Mouse (Mus musculus) lung, postnatal 0 days (tissue): ENCODE results near the gene Sidt1. TPM values are rescaled to one million over a fixed set of nuclear protein-coding genes. Genes with fewer than 3 reads are reported as not detected.

Source experiments
- ATAC-seq: fragments of 200-750 bp; cut with Nextera tagmentation; 2 replicates; pipeline ENCODE4 v1.8.0; 2017; ENCODE audit warnings: moderate library complexity
- DNase-seq: peaks from one replicate; pipeline ENCODE4 v3.0.0-alpha.2; 2016; ENCODE audit warnings: low spot score
- H3K27ac ChIP-seq: fragments of 300-500 bp; sonication (generic); 2 replicates; pipeline ENCODE4 v1.5.1; 2014; ENCODE audit warnings: antibody characterized with exemption, mild to moderate bottlenecking, low read length, mixed read lengths
- H3K27me3 ChIP-seq: fragments of 300-500 bp; sonication (generic); replicated peaks from 2 replicates; pipeline ENCODE4 v1.6.1; 2014; ENCODE audit warnings: low read length, mixed read lengths; ENCODE audit not compliant: insufficient read depth
- H3K36me3 ChIP-seq: fragments of 300-500 bp; sonication (generic); 2 replicates; pipeline ENCODE4 v1.6.1; 2014; ENCODE audit warnings: low read length, mixed read lengths; ENCODE audit not compliant: insufficient read depth
- H3K4me1 ChIP-seq: fragments of 300-500 bp; sonication (generic); 2 replicates; pipeline ENCODE4 v1.6.1; 2014; ENCODE audit warnings: antibody characterized with exemption, low read depth, low read length, mixed read lengths; ENCODE audit not compliant: insufficient read depth
- H3K4me2 ChIP-seq: fragments of 300-500 bp; sonication (generic); replicated peaks from 2 replicates; pipeline ENCODE4 v1.6.1; 2014; ENCODE audit warnings: low read depth, mild to moderate bottlenecking, low read length, moderate library complexity, mixed read lengths
- H3K4me3 ChIP-seq: fragments of 300-500 bp; sonication (generic); 2 replicates; pipeline ENCODE4 v1.5.1; 2014; ENCODE audit warnings: low read depth, low read length
- H3K9ac ChIP-seq: fragments of 300-500 bp; sonication (generic); replicated peaks from 2 replicates; pipeline ENCODE4 v1.6.1; 2014; ENCODE audit warnings: low read depth, mild to moderate bottlenecking
- H3K9me3 ChIP-seq: fragments of 300-500 bp; sonication (generic); 2 replicates; pipeline ENCODE4 v1.6.1; 2016; ENCODE audit warnings: low read length, mixed read lengths
- CTCF ChIP-seq: IDR thresholded peaks from 2 replicates; pipeline ENCODE4 v1.5.1; 2016; ENCODE audit warnings: antibody characterized with exemption, mild to moderate bottlenecking
- EP300 ChIP-seq: IDR thresholded peaks from 2 replicates; pipeline ENCODE4 v1.6.1; 2016; ENCODE audit warnings: antibody characterized with exemption, mild to moderate bottlenecking, control low read depth
- WGBS: fragments of 180-500 bp; shearing (Covaris S2); extraction: QIAGEN DNeasy Blood & Tissue Kit; methylation state at CpG from one replicate; pipeline ENCODE4 v1.1.7; 2014; 5-methylcytosine and 5-hydroxymethylcytosine counted together
- polyA plus RNA-seq: library from polyadenylated mRNA; unstranded; fragments of >200 nt; fragmentation: Nextera tagmentation; extraction: Ambion mirVana; gene quantifications from 2 replicates; pipeline ENCODE4 v1.2.1, GENCODE M21; 2015

Gene Sidt1
- polyA plus RNA-seq, 1 experiment from 2014 or later, result 0.53 TPM

GRCm38 (mm10) chr16:44265562-44265961 is 67.4 kb downstream of the Sidt1 start:
- TF ChIP-seq EP300, result no peak
- no peak for TF ChIP-seq CTCF
- DNase-seq, result no peak
- Histone ChIP-seq H3K27me3 (no peaks in the 10 kb centered on the region), H3K9ac (no peak overlapping the region), H3K4me3 (no peak overlapping the region), H3K27ac (no peak overlapping the region), H3K4me2 (no peak overlapping the region), H3K4me1 (no peaks in the 10 kb centered on the region), H3K36me3 (no peaks in the 10 kb centered on the region), H3K9me3 (no peaks in the 10 kb centered on the region)
- ATAC-seq, result no peak
- 87% methylated on average over 6 of the region's 6 CpGs for WGBS

- no peak for ATAC-seq
- 61% methylated on average over 2 of the region's 2 CpGs for WGBS
Measured at GRCm38 (mm10) chr16:44264916-44265315, 68.1 kb downstream of the Sidt1 start.

GRCm38 (mm10) chr16:44257476-44257875 is 75.5 kb downstream of the Sidt1 start:
- WGBS, result 83% methylated on average over 3 of the region's 3 CpGs
- Histone ChIP-seq H3K4me2 (no peak overlapping the region), H3K9ac (no peak overlapping the region), H3K27me3 (no peaks in the 10 kb centered on the region), H3K36me3 (no peaks in the 10 kb centered on the region), H3K4me1 (no peaks in the 10 kb centered on the region), H3K27ac (no peak overlapping the region), H3K9me3 (no peaks in the 10 kb centered on the region), H3K4me3 (no peak overlapping the region)
- DNase-seq (no peak), ATAC-seq (no peak)
- TF ChIP-seq CTCF, result no peak
- TF ChIP-seq EP300, result no peak

More at GRCm38 (mm10) chr16:44264916-44265315, 68.1 kb downstream of the Sidt1 start:
- no peak for DNase-seq
- TF ChIP-seq EP300, result no peak
- TF ChIP-seq CTCF, result no peak
- Histone ChIP-seq H3K4me3 (no peak overlapping the region), H3K9ac (no peak overlapping the region), H3K27ac (no peak overlapping the region), H3K36me3 (no peaks in the 10 kb centered on the region), H3K4me2 (no peak overlapping the region), H3K4me1 (no peaks in the 10 kb centered on the region), H3K9me3 (no peaks in the 10 kb centered on the region), H3K27me3 (no peaks in the 10 kb centered on the region)

DNA sequence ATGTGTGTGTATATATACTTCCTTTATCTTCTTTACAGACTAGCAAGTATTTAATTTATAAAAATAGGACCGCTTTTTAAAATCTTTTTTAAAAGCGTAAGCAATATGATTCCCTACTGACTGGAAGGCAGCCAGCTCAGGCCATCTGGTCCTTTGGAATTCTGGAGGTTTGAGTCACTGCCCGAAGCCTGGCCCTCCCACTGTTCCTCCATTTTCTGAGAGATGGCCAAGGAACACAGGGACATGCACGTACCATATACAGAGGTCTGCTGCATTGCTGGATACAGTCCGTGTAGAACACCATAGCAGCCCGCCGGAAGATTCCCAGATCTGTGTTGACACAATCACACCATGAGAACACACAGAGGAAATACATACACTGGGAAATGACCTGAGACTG is 78.3 kb downstream of the Sidt1 start:
- TF ChIP-seq EP300 (no peak), CTCF (no peak)
- no peaks in the 10 kb centered on the region for H3K4me1 ChIP-seq
- no peak overlapping the region for H3K27ac ChIP-seq
- H3K9ac ChIP-seq, result no peak overlapping the region
- no peaks in the 10 kb centered on the region for H3K9me3 ChIP-seq
- H3K4me2 ChIP-seq, result 0 out of 2 replicates have a peak overlapping the region, but pooled peaks have one; percentile 11
- H3K27me3 ChIP-seq, result no peaks in the 10 kb centered on the region
- peak; percentile 79 for DNase-seq
- H3K36me3 ChIP-seq, result no peaks in the 10 kb centered on the region
- no peak overlapping the region for H3K4me3 ChIP-seq
- WGBS, result 50% methylated on average over 7 of the region's 7 CpGs
- ATAC-seq, result peak; percentile 73

GRCm38 (mm10) chr16:44253797-44254634 is 79.0 kb downstream of the Sidt1 start:
- peak; percentile 30 for DNase-seq
- no peak overlapping the region for H3K4me2 ChIP-seq
- H3K4me3 ChIP-seq, result no peak overlapping the region
- TF ChIP-seq EP300 (no peak), CTCF (no peak)
- H3K9me3 ChIP-seq, result no peaks in the 10 kb centered on the region
- 56% methylated on average over 7 of the region's 7 CpGs for WGBS
- H3K4me1 ChIP-seq, result no peaks in the 10 kb centered on the region
- H3K27ac ChIP-seq, result no peak overlapping the region
- no peaks in the 10 kb centered on the region for H3K36me3 ChIP-seq
- no peak for ATAC-seq
- no peaks in the 10 kb centered on the region for H3K27me3 ChIP-seq
- H3K9ac ChIP-seq, result no peak overlapping the region

GRCm38 (mm10) chr16:44252735-44253134 is 80.3 kb downstream of the Sidt1 start:
- Histone ChIP-seq H3K9ac (no peak overlapping the region), H3K9me3 (no peaks in the 10 kb centered on the region), H3K4me1 (no peaks in the 10 kb centered on the region), H3K27ac (no peak overlapping the region), H3K4me2 (no peak overlapping the region), H3K27me3 (no peaks in the 10 kb centered on the region), H3K36me3 (no peaks in the 10 kb centered on the region), H3K4me3 (no peak overlapping the region)
- DNase-seq, result no peak
- 93% methylated on average over 3 of the region's 3 CpGs for WGBS
- no peak for TF ChIP-seq CTCF
- TF ChIP-seq EP300, result no peak
- no peak for ATAC-seq
